Mouse (Mus musculus): ENCODE data around the gene Dnajc5. TPM values are rescaled to one million over a fixed set of nuclear protein-coding genes. Genes with fewer than 3 reads are reported as not detected.

Gene Dnajc5
- polyA plus RNA-seq, 1 experiment from 2014 or later, result 101 TPM

DNA sequence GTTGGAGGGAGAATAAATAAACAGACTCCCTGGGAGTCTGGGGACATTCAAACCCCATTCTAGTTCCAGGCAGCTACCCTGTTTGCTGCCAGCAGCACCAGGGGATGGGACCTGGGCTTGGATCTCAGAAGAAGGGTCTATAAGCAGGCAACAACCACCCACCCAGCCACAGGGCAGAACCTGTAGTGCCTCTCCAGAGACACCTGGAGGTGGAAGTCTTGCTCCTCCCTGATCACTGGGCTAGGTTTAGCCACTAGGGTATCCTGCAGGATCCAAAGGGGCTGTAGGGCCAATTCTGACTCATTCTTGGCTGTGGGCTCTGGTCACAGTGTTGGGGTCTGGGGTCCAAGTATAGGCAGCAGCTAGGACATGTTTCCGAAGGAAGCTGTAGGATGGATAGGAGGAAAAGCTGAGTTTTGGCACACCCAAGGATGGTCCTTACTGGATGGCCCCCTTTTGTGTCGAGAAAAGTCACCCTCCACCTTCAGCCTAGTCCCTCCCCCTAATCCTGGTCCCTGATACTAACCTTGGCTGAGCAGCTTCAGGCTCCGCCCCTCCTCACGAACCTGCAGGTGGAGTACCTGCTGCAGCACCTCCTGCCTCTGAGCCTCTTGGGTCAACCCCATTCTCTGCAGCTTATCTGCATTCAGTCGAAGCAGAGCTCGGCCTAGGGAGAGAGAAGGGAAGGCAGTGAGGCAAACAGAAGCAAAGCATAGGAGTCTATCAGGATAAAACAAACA, 76.1 kb downstream of the Dnajc5 start:
- WGBS, result 43% methylated on average over 6 of the region's 6 CpGs
- H3K27ac ChIP-seq, result no peak overlapping the region

GRCm38 (mm10) chr2:181597378-181598061, 77.2 kb downstream of the Dnajc5 start:
- Histone ChIP-seq H3K4me1 (peaks cover 23% of the 10 kb centered on the region), H3K9me3 (no peaks in the 10 kb centered on the region), H3K4me2 (replicated peaks) (no peak overlapping the region), H3K27me3 (peaks cover 30% of the 10 kb centered on the region), H3K4me3 (no peak overlapping the region), H3K9ac (no peak overlapping the region), H3K27ac (no peak overlapping the region), H3K36me3 (no peaks in the 10 kb centered on the region)
- ATAC-seq (ENCODE audit: low FRiP score, low read depth), result no peak
- WGBS, result 76% methylated on average over 7 of the region's 7 CpGs

More for the DNA sequence above, 76.1 kb downstream of the Dnajc5 start:
- Histone ChIP-seq H3K27me3 (peaks cover 30% of the 10 kb centered on the region), H3K9ac (no peak overlapping the region), H3K36me3 (no peaks in the 10 kb centered on the region), H3K4me1 (peaks cover 20% of the 10 kb centered on the region), H3K4me3 (no peak overlapping the region), H3K4me2 (replicated peaks) (no peak overlapping the region), H3K9me3 (no peaks in the 10 kb centered on the region)
- no peak for ATAC-seq (ENCODE audit: low FRiP score, low read depth)

DNA sequence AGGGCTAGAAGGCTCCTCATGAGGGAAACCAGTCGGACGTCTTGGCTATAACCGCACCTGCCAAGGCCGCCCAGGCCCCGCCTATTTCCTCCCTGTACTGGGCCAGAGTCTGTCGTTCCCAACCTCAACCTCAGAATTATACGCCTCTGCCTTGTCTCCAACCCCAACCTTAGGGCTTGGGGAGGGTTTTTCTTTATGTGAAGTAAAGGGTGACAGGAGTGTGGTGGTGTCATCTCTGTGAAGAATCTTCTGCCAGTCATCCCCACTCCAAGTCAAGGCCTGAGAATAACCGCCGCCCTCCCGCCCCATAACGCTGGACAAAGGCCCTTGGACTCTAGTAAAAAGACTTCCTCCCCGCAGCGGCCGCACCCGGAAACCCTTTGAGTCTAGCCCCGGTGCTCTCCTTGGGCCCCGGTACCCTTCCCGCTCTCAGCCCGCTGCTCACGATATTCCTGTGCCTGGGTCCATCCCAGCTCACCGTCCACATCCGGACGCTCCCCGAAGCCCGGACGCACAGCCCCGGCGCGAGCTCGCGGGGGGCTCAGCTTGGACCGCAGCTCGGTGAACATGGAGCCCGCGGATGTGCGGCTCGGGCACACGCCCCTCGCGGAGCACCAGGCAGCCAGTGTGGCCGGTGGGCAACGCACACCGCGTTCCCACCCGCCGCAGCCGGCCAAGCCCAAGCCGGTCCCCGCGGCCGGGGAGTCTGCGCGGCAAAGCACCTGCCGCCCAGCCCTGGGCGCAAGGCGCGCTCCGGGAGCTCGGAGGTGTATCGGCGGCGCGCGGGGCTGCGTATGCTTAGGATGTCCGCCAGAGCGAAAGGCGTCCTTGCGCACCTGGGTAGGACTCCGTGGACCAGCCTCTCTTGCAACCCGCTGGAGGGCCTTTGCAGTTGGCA, 78.4 kb downstream of the Dnajc5 start, which contains the start of gene Samd10:
TSS of gene Samd10 (minus strand) at position 759 of the 898 bp plus-strand sequence.
- Histone ChIP-seq H3K27ac (no peak within 1 kb of the TSS), H3K9ac (peak within 1 kb of the TSS; percentile 71), H3K27me3 (peaks cover 30% of the 10 kb centered on the region), H3K4me3 (peak within 1 kb of the TSS; percentile 96), H3K9me3 (no peaks in the 10 kb centered on the region), H3K36me3 (no peaks in the 10 kb centered on the region), H3K4me2 (replicated peaks) (peak within 1 kb of the TSS; percentile 95), H3K4me1 (peaks cover 22% of the 10 kb centered on the region)
- WGBS, result 1% methylated on average over 66 of the region's 71 CpGs
- no peak for ATAC-seq (ENCODE audit: low FRiP score, low read depth)

- Histone ChIP-seq H3K4me2 (replicated peaks) (peak overlapping the region; percentile 84), H3K4me3 (peak overlapping the region; percentile 96), H3K27me3 (peaks cover 30% of the 10 kb centered on the region), H3K27ac (peak overlapping the region; percentile 61; the same call in 1 of the 2 replicates), H3K9me3 (no peaks in the 10 kb centered on the region), H3K4me1 (peaks cover 22% of the 10 kb centered on the region), H3K36me3 (no peaks in the 10 kb centered on the region), H3K9ac (peak overlapping the region; percentile 69)
- 58% methylated on average over 6 of the region's 6 CpGs for WGBS
- no peak for ATAC-seq (ENCODE audit: low FRiP score, low read depth)
Observed at GRCm38 (mm10) chr2:181600226-181600758, 80.0 kb downstream of the Dnajc5 start.

DNA sequence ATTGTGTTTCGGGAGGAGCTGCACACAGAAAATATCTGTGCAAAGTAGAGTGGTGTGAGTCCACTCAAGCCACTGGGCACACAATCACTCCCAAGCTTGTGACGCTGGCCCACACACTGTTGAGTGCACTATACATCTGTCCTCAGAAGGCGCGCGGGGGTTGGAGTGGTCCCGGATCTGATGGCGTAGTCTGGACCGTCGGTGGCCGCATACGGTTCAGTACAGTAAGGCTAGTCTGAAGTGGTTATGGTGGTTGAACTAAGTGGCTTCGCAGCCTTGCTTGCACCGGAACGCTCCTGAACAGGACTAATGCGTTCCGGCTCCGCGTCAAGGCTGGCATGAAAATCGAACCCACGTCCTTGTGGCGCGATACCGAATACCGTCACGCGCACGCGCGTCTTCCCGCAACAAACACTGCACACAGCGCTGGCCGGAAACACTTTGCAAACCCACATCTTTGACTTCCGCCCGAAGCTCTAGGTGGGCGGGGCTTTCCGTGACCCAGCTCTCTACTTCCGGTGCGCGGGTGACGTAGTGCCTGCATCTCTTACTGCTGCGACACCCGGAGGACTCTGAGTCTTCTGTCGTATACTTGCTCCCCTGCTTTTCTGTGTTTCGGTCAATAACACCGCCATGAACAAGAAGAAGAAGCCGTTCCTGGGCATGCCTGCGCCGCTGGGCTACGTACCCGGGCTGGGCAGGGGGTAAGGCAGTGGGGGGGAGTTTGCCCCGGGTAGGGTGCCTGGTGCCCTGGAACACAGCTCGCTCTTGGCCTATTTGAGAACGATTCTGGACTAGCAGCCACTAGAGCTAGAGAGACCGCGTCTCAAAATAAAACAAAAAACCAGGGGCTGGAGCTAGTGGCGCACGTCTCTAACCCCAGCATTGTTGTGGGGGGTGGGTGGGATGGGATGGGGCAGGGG, 80.8 kb downstream of the Dnajc5 start:
- H3K9me3 ChIP-seq, result no peaks in the 10 kb centered on the region
- H3K4me1 ChIP-seq, result peaks cover 22% of the 10 kb centered on the region
- H3K36me3 ChIP-seq, result no peaks in the 10 kb centered on the region
- peak overlapping the region; percentile 84 for H3K4me2 ChIP-seq (replicated peaks)
- peak overlapping the region; percentile 93 for H3K9ac ChIP-seq
- peak; percentile 97 for ATAC-seq (ENCODE audit: low FRiP score, low read depth)
- H3K27ac ChIP-seq, result peak overlapping the region; percentile 74; the same call in 1 of the 2 replicates
- peak overlapping the region; percentile 96 for H3K4me3 ChIP-seq
- peaks cover 30% of the 10 kb centered on the region for H3K27me3 ChIP-seq
- WGBS, result 1% methylated on average over 57 of the region's 57 CpGs

GRCm38 (mm10) chr2:181601751-181602145, 81.5 kb downstream of the Dnajc5 start:
- H3K36me3 ChIP-seq, result 0 out of 2 replicates have a peak, but pooled peaks cover 2% of the 10 kb centered on the region
- peaks cover 22% of the 10 kb centered on the region for H3K4me1 ChIP-seq
- H3K9ac ChIP-seq, result peak overlapping the region; percentile 93
- H3K9me3 ChIP-seq, result no peaks in the 10 kb centered on the region
- peak overlapping the region; percentile 96 for H3K4me3 ChIP-seq
- no peak overlapping the region for H3K27ac ChIP-seq
- WGBS, result 28% methylated on average over 10 of the region's 10 CpGs
- no peak for ATAC-seq (ENCODE audit: low FRiP score, low read depth)
- H3K4me2 ChIP-seq (replicated peaks), result peak overlapping the region; percentile 84
- H3K27me3 ChIP-seq, result peaks cover 30% of the 10 kb centered on the region

GRCm38 (mm10) chr2:181602367-181602766, 82.1 kb downstream of the Dnajc5 start:
- peaks cover 28% of the 10 kb centered on the region for H3K27me3 ChIP-seq
- peak overlapping the region; percentile 96 for H3K4me3 ChIP-seq
- 0 out of 2 replicates have a peak, but pooled peaks cover 3% of the 10 kb centered on the region for H3K36me3 ChIP-seq
- H3K4me2 ChIP-seq (replicated peaks), result peak overlapping the region; percentile 84
- no peak overlapping the region for H3K27ac ChIP-seq
- 77% methylated on average over 4 of the region's 4 CpGs for WGBS
- H3K9ac ChIP-seq, result no peak overlapping the region; the same call in 1 of the 2 replicates
- peaks cover 22% of the 10 kb centered on the region for H3K4me1 ChIP-seq
- no peaks in the 10 kb centered on the region for H3K9me3 ChIP-seq
- no peak for ATAC-seq (ENCODE audit: low FRiP score, low read depth)

Small RNAs within 50 kb of the gene (microRNA-seq; reads per million reads assigned to microRNA genes)
- gene Mir7006, result not detected

Other genes starting within 250 kb of the Dnajc5 start
- 16.5 and 17.8 TPM in 2 replicates for gene Gmeb2, start 232.4 kb upstream of the Dnajc5 start, polyA plus RNA-seq (2015; fragmentation: Nextera tagmentation; extraction: Ambion mirVana)
- 0.84 and 3.3 TPM in 2 replicates for gene Stmn3, start 206.0 kb upstream of the Dnajc5 start, polyA plus RNA-seq (2015; fragmentation: Nextera tagmentation; extraction: Ambion mirVana)
- gene Rtel1, start 200.7 kb upstream of the Dnajc5 start, polyA plus RNA-seq (2015; fragmentation: Nextera tagmentation; extraction: Ambion mirVana), result 43.2 and 48.8 TPM in 2 replicates
- 43.9 and 49.5 TPM in 2 replicates for gene Zgpat, start 155.6 kb upstream of the Dnajc5 start, polyA plus RNA-seq (2015; fragmentation: Nextera tagmentation; extraction: Ambion mirVana)
- 77.1 and 79.2 TPM in 2 replicates for gene Arfrp1, start 155.1 kb upstream of the Dnajc5 start, polyA plus RNA-seq (2015; fragmentation: Nextera tagmentation; extraction: Ambion mirVana)
- gene Lime1, start 140.4 kb upstream of the Dnajc5 start, polyA plus RNA-seq (2015; fragmentation: Nextera tagmentation; extraction: Ambion mirVana), result 26.5 and 28.1 TPM in 2 replicates
- 5.7 and 6.1 TPM in 2 replicates for gene Zbtb46, start 61.1 kb upstream of the Dnajc5 start, polyA plus RNA-seq (2015; fragmentation: Nextera tagmentation; extraction: Ambion mirVana)
- 0.08 and 0.18 TPM in 2 replicates for gene Abhd16b, start 27.3 kb upstream of the Dnajc5 start, polyA plus RNA-seq (2015; fragmentation: Nextera tagmentation; extraction: Ambion mirVana)
- 162 and 169 TPM in 2 replicates for gene Tpd52l2, start 23.3 kb upstream of the Dnajc5 start, polyA plus RNA-seq (2015; fragmentation: Nextera tagmentation; extraction: Ambion mirVana)
- 43.5 and 46.2 TPM in 2 replicates for gene Uckl1, start 64.4 kb downstream of the Dnajc5 start, polyA plus RNA-seq (2015; fragmentation: Nextera tagmentation; extraction: Ambion mirVana)
- gene Prpf6, start 71.4 kb downstream of the Dnajc5 start, polyA plus RNA-seq (2015; fragmentation: Nextera tagmentation; extraction: Ambion mirVana), result 70.5 and 71.5 TPM in 2 replicates
- 67.2 and 69.4 TPM in 2 replicates for gene Zfp512b, start 72.3 kb downstream of the Dnajc5 start, polyA plus RNA-seq (2015; fragmentation: Nextera tagmentation; extraction: Ambion mirVana)
- gene Samd10, start 78.7 kb downstream of the Dnajc5 start, polyA plus RNA-seq (2015; fragmentation: Nextera tagmentation; extraction: Ambion mirVana), result 7.8 and 8.6 TPM in 2 replicates
- 0.53 TPM in 1 of 2 replicates, not detected in the other for gene Gm29797, start 136.5 kb downstream of the Dnajc5 start, polyA plus RNA-seq (2015; fragmentation: Nextera tagmentation; extraction: Ambion mirVana)
- gene Sox18, start 151.2 kb downstream of the Dnajc5 start, polyA plus RNA-seq (2015; fragmentation: Nextera tagmentation; extraction: Ambion mirVana), result 28.5 and 30.0 TPM in 2 replicates
- 33.3 and 34.3 TPM in 2 replicates for gene Tcea2, start 159.8 kb downstream of the Dnajc5 start, polyA plus RNA-seq (2015; fragmentation: Nextera tagmentation; extraction: Ambion mirVana)
- gene Rgs19, start 173.5 kb downstream of the Dnajc5 start, polyA plus RNA-seq (2015; fragmentation: Nextera tagmentation; extraction: Ambion mirVana), result 79.0 and 82.0 TPM in 2 replicates
- gene Lkaaear1, start 178.0 kb downstream of the Dnajc5 start, polyA plus RNA-seq (2015; fragmentation: Nextera tagmentation; extraction: Ambion mirVana), result not detected in 2 replicates
- gene Oprl1, start 194.5 kb downstream of the Dnajc5 start, polyA plus RNA-seq (2015; fragmentation: Nextera tagmentation; extraction: Ambion mirVana), result 1.2 and 1.4 TPM in 2 replicates
- gene Myt1, start 242.8 kb downstream of the Dnajc5 start, polyA plus RNA-seq (2015; fragmentation: Nextera tagmentation; extraction: Ambion mirVana), result 0.06 and 0.38 TPM in 2 replicates